In the genomic region with DNA sequence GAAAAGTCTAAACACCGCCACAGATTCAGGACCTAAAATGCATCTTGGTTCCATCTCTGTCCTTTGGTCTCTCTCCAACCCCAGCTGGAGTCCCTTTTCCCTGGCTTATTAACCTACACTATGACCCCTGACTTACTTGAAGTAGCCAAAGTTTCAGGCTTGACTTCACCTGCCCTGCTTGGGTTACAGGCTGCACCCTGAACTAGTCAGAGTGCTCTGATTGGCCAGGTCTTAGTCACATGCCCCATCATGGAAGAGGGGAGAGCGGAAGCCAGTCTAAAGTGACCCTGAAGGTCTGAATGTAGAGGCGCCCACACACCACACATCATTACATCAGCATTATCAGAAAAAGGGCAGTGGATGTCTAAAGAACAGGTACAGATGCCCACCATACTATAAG, we compare ENCODE assay signal across 16 mouse cellular contexts. TPM values are rescaled to one million over a fixed set of nuclear protein-coding genes. Genes with fewer than 3 reads are reported as not detected.
"Had no signal": no experiment of that assay in that cellular context is flagged by ENCODE, and none has a peak within 500 bp of the region (broad histone marks: within the 10 kb centered on the region; RNA-seq: fewer than 3 reads in every experiment).

No protein-coding gene starts in this region.

- H3K36me3 ChIP-seq: intestine, embryonic 15.5 days; liver, embryonic 15.5 days; midbrain, embryonic 15.5 days; stomach, embryonic 15.5 days had no signal

- ATAC-seq: intestine, embryonic 15.5 days; lung, postnatal 0 days; midbrain, embryonic 15.5 days had no signal

- H3K27me3 ChIP-seq: intestine, embryonic 15.5 days; limb, embryonic 13.5 days; liver, embryonic 15.5 days; midbrain, embryonic 15.5 days; neural tube, embryonic 13.5 days; stomach, embryonic 15.5 days had no signal

- H3K9me3 ChIP-seq: intestine, embryonic 15.5 days; limb, embryonic 13.5 days; liver, embryonic 15.5 days; midbrain, embryonic 10.5 days; midbrain, embryonic 15.5 days; neural tube, embryonic 13.5 days; stomach, embryonic 15.5 days had no signal

- H3K9ac ChIP-seq: intestine, embryonic 15.5 days; limb, embryonic 13.5 days; liver, embryonic 15.5 days; midbrain, embryonic 15.5 days; neural tube, embryonic 13.5 days; stomach, embryonic 15.5 days had no signal

- H3K4me2 ChIP-seq: intestine, embryonic 15.5 days; limb, embryonic 13.5 days; liver, embryonic 11.5 days; liver, embryonic 15.5 days; midbrain, embryonic 15.5 days; neural tube, embryonic 13.5 days; stomach, embryonic 15.5 days had no signal

- H3K4me3 ChIP-seq: intestine, embryonic 15.5 days; limb, embryonic 13.5 days; liver, embryonic 15.5 days; midbrain, embryonic 10.5 days; midbrain, embryonic 15.5 days; neural tube, embryonic 13.5 days; stomach, embryonic 15.5 days had no signal

- H3K27ac ChIP-seq: intestine, embryonic 15.5 days; limb, embryonic 13.5 days; liver, embryonic 15.5 days; midbrain, embryonic 10.5 days; midbrain, embryonic 15.5 days; neural tube, embryonic 13.5 days; stomach, embryonic 15.5 days had no signal

- DNase-seq: left cerebral cortex, postnatal 4 days; lung, adult 2 months; lung, postnatal 36 days; retina, postnatal 1 day; thymus, adult 2 months; thymus, postnatal 25 days had no signal

RNA-seq across cellular contexts. Expression of a gene that starts 3.4 kb away (rescaled TPM):
- polyA plus RNA-seq: intestine, embryonic 15.5 days; liver, embryonic 11.5 days; lung, postnatal 0 days; neural tube, embryonic 13.5 days had no signal

RNA-seq across cellular contexts. Expression of a gene that starts 26.6 kb away (rescaled TPM):
- total RNA-seq: megakaryocyte progenitor cell, adult 5-6 weeks had no signal
